Mouse (Mus musculus) limb, embryonic 15.5 days (tissue): Measurements from ENCODE around the gene Lmx1b. TPM values are rescaled to one million over a fixed set of nuclear protein-coding genes. Genes with fewer than 3 reads are reported as not detected.

Experiments used
- ATAC-seq: fragments of 200-750 bp; cut with Nextera tagmentation; 2 replicates; pipeline ENCODE4 v1.8.0; 2017; ENCODE audit warnings: low read depth, moderate TSS enrichment; ENCODE audit not compliant: insufficient number of reproducible peaks, low FRiP score, low TSS enrichment
- H3K27ac ChIP-seq: fragments of 300-500 bp; sonication (generic); 2 replicates; pipeline ENCODE4 v1.5.1; 2015; ENCODE audit warnings: moderate library complexity, mild to moderate bottlenecking, inconsistent platforms
- H3K27me3 ChIP-seq: fragments of 300-500 bp; sonication (generic); 2 replicates; pipeline ENCODE4 v1.6.1; 2015; ENCODE audit warnings: inconsistent platforms
- H3K36me3 ChIP-seq: fragments of 300-500 bp; sonication (generic); 2 replicates; pipeline ENCODE4 v1.6.1; 2015; ENCODE audit warnings: inconsistent platforms
- H3K4me1 ChIP-seq: fragments of 300-500 bp; sonication (generic); 2 replicates; pipeline ENCODE4 v1.6.1; 2015; ENCODE audit warnings: inconsistent platforms
- H3K4me2 ChIP-seq: fragments of 300-500 bp; sonication (generic); 2 replicates; pipeline ENCODE4 v1.6.1; 2015; ENCODE audit warnings: mild to moderate bottlenecking, inconsistent platforms
- H3K4me3 ChIP-seq: fragments of 300-500 bp; sonication (generic); 2 replicates; pipeline ENCODE4 v1.5.1; 2015; ENCODE audit warnings: mild to moderate bottlenecking, inconsistent platforms
- H3K9ac ChIP-seq: fragments of 300-500 bp; sonication (generic); 2 replicates; pipeline ENCODE4 v1.6.1; 2015; ENCODE audit warnings: inconsistent platforms
- H3K9me3 ChIP-seq: fragments of 300-500 bp; sonication (generic); 2 replicates; pipeline ENCODE4 v1.6.1; 2016; ENCODE audit warnings: inconsistent platforms
- WGBS: fragments of 180-500 bp; shearing (Covaris S2); methylation state at CpG from one replicate; pipeline ENCODE4 v1.1.7; 2015; 5-methylcytosine and 5-hydroxymethylcytosine counted together
- polyA plus RNA-seq: library from polyadenylated mRNA; unstranded; fragments of >200 nt; fragmentation: Nextera tagmentation; extraction: Ambion mirVana; gene quantifications from 2 replicates; pipeline ENCODE4 v1.2.1, GENCODE M21; 2015

The Lmx1b gene
- polyA plus RNA-seq, 1 experiment from 2014 or later = 4.1 TPM

DNA sequence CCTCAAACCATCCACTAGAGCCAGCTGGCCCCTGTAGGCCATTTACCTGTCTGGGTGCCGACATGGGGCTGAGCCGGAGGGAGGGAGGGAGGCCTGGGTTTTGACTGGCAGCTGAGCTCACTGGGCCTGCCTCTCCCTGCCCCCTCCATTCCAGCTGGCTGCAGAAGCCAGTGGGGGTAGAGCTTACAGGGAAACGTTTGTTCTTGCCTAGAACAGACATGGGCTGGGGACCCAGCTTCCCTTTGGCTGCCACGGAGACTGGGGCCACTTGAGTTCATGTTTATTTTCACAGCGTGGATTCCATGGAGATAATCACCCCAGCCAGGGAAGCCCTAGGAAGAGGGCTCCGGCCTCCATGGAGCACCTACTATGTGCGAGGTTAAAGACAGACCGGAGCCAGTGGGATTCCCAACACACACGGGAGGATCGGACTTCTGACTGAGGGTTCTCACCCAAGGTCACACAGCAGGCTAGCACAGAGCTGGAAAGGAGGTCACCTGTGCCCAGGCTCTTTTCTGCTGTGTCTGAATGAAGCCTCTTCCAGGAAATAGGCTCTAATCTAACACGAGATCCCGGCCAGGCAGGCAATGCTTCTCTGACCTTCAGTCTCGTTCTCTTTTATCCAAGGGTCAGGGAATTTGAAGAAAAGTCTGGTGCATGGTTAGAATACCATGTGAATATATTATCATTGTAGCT lies 25.2 kb upstream of the Lmx1b start:
- 29% methylated on average over 13 of the region's 13 CpGs for WGBS
- Histone ChIP-seq H3K9ac (no peak overlapping the region), H3K27me3 (peaks cover 7% of the 10 kb centered on the region; the same call in 1 of the 2 replicates), H3K27ac (no peak overlapping the region), H3K4me1 (peaks cover 16% of the 10 kb centered on the region), H3K4me3 (no peak overlapping the region), H3K36me3 (no peaks in the 10 kb centered on the region), H3K4me2 (no peak overlapping the region), H3K9me3 (no peaks in the 10 kb centered on the region)
- ATAC-seq = no peak

DNA sequence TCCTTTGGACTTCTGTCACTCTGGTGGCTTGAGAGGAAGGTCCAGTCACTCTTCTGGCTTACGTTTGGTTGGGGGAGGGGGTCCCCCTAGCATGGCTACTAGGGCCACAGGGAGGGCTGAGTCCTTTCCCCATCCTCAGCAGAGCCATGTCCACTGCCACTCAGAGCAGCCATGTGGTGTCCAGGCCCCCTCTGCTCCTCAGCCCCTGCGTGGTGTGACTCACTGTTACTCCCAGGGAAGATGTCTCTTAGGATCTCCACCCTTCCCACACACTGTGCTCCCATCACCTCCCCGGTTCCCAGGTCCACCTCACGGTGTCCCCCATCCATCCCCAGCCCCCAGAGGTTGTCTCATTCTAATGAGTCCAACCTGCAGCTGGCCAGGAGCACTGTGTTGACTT lies 24.4 kb upstream of the Lmx1b start:
- Histone ChIP-seq H3K27ac (no peak overlapping the region), H3K9me3 (no peaks in the 10 kb centered on the region), H3K4me1 (peaks cover 16% of the 10 kb centered on the region), H3K36me3 (no peaks in the 10 kb centered on the region), H3K4me2 (no peak overlapping the region), H3K9ac (no peak overlapping the region), H3K27me3 (peaks cover 7% of the 10 kb centered on the region; the same call in 1 of the 2 replicates), H3K4me3 (no peak overlapping the region)
- WGBS = 73% methylated on average over 4 of the region's 4 CpGs
- no peak for ATAC-seq

DNA sequence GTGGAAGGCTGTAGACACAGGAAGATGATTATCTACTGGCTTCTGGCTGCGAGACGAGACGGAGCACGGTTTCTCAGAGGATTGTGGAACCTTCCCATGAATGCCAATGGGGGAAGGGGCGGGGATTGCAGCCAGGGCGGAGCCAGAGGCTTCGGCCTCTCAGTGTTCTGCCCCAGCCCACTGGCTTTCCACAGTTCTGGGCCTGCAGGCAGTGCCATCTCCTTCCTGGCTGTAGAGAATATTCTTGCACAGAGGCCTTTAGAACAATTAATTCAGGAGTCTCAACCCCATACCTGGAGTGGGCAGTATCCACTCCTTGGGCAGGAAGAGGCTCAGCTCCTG lies 18.9 kb upstream of the Lmx1b start:
- Histone ChIP-seq H3K9ac (no peak overlapping the region), H3K4me3 (0 out of 2 replicates have a peak overlapping the region, but pooled peaks have one; percentile 20), H3K9me3 (no peaks in the 10 kb centered on the region), H3K4me1 (peaks cover 5% of the 10 kb centered on the region), H3K27me3 (no peaks in the 10 kb centered on the region), H3K4me2 (peak overlapping the region; percentile 35), H3K36me3 (no peaks in the 10 kb centered on the region), H3K27ac (no peak overlapping the region)
- ATAC-seq = no peak
- WGBS = 6% methylated on average over 7 of the region's 7 CpGs

DNA sequence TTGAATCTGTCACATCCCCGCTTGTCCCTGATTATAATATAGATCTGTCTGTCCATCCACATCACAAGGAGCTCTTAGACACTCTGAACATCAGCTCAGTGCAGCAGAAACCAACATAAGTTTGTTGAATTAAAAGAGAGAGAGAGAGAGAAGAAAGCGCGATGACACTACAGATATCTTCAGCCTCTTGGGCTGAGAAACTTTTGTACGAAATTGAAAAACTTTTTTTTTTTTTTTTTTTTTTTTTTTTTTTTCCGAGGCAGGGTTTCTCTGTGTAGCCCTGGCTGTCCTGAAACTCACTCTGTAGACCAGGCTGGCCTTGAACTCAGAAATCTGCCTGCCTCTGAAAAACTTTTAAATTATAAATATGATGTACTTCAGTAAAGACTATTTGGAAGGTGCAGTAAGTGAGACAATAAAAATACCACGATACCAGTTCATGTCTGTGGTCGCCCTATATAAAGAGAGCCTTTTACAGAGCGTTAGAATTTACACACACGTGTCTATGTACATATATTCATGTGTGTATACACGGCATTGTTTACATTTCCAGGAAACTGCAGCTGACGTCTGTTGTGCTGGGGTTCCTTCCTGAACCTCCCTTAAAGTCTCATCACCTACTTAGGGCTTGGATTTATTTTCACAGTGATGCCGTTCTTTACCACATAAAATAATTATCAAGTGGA lies 18.4 kb upstream of the Lmx1b start:
- H3K9me3 ChIP-seq = no peaks in the 10 kb centered on the region
- WGBS = 42% methylated on average over 12 of the region's 12 CpGs
- H3K27me3 ChIP-seq = no peaks in the 10 kb centered on the region
- no peak overlapping the region for H3K27ac ChIP-seq
- ATAC-seq = no peak
- H3K4me3 ChIP-seq = 0 out of 2 replicates have a peak overlapping the region, but pooled peaks have one; percentile 20
- H3K4me2 ChIP-seq = peak overlapping the region; percentile 35
- H3K36me3 ChIP-seq = no peaks in the 10 kb centered on the region
- peaks cover 5% of the 10 kb centered on the region for H3K4me1 ChIP-seq
- no peak overlapping the region for H3K9ac ChIP-seq

DNA sequence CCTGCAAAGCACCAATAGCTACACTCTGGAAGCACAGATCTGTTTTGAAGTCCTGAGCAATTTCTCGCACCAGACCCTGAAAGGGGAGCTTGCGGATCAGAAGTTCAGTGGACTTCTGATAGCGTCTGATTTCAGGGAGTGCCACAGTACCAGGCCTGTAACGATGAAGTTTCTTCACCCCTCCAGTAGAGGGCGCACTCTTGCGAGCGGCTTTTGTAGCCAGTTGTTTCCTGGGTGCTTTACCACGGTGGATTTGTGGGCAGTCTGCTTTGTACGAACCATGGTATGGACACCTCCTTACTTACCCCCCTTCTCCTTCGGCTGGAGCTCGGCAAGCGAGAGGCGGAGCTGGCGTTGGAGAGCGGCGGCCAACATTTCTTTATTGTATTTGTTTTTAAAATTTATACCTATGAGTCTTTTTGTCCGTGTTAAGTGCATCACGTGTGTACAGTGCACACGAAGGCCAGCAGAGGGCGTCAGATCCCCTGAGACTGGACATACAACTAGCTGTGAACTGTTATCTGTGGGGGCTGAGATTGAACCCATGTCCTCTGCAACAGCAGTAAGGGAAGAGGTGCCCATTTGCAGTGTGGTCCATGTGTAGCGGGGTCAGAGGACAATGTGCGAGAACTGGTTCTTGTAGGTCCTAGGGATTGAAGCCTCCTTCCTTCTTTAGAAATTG lies 12.3 kb upstream of the Lmx1b start:
- Histone ChIP-seq H3K4me2 (no peak overlapping the region), H3K27ac (no peak overlapping the region), H3K4me1 (peaks cover 19% of the 10 kb centered on the region), H3K4me3 (no peak overlapping the region), H3K9ac (no peak overlapping the region), H3K9me3 (no peaks in the 10 kb centered on the region), H3K27me3 (peaks cover 4% of the 10 kb centered on the region; the same call in 1 of the 2 replicates), H3K36me3 (no peaks in the 10 kb centered on the region)
- ATAC-seq = no peak
- WGBS = 81% methylated on average over 22 of the region's 22 CpGs

DNA sequence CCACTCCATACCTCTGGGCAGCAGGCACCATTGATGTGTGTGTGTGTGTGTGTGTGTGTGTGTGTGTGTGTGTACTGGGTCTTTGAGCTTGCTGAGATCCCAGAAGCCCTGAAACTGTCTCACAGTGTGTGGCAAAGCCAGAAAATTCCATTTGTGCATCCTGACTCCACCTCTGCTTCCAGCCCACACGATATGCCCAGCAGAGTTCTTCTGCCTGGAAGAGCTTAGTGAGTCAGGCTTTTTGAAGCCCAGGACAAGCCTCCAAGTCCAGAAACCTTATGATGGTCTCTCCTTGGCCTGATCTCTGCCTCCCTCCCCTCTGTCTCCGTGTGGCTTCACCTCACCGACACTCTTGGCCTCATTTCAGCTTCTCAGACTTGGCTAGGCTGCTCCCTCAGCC lies 9.1 kb upstream of the Lmx1b start:
- H3K27ac ChIP-seq = peak overlapping the region; percentile 28; the same call in 1 of the 2 replicates
- ATAC-seq = no peak
- 12% methylated on average over 3 of the region's 3 CpGs for WGBS
- peaks cover 43% of the 10 kb centered on the region for H3K4me1 ChIP-seq
- no peaks in the 10 kb centered on the region for H3K9me3 ChIP-seq
- H3K9ac ChIP-seq = no peak overlapping the region
- no peaks in the 10 kb centered on the region for H3K36me3 ChIP-seq
- H3K4me2 ChIP-seq = no peak overlapping the region
- no peak overlapping the region for H3K4me3 ChIP-seq
- peaks cover 34% of the 10 kb centered on the region for H3K27me3 ChIP-seq

DNA sequence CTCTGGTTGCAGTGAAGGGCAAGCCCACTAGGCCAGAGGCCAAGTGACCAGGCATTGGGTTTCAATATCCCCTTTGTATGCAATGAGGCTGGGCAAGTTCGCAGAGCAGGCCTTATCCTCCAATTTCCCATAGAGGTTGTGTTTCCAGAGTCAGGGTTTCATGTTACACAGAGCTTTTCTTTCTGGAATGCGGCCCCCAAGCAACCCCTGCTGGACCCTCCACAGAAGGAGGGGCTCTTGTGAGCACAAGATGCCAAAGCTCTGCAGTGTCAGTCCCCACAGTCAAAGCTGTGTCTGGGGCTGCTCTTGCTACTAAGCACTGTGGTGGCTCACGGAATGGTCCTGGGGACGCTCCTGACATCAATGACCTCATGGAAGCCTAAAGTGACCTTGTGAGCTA lies 8.6 kb upstream of the Lmx1b start:
- Histone ChIP-seq H3K4me2 (0 out of 2 replicates have a peak overlapping the region, but pooled peaks have one; percentile 2), H3K27ac (peak overlapping the region; percentile 28; the same call in 1 of the 2 replicates), H3K9me3 (no peaks in the 10 kb centered on the region), H3K36me3 (no peaks in the 10 kb centered on the region), H3K4me3 (no peak overlapping the region), H3K27me3 (peaks cover 39% of the 10 kb centered on the region), H3K9ac (no peak overlapping the region), H3K4me1 (peaks cover 47% of the 10 kb centered on the region)
- no peak; the same call in 1 of the 2 replicates for ATAC-seq
- 26% methylated on average over 4 of the region's 4 CpGs for WGBS

DNA sequence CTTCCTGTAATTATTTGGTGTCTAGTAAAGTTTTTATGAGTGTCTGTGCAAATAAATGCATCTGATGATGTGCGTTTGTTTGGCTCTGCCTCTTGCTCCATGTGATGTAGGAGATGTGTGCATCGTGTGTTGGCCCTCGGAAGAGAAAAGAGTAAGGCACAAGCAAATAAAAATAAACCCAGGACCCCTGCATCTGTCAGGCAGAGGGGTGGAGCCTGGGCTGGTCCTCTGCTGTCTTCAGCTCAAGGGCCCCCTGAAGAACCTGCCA lies 5.9 kb upstream of the Lmx1b start:
- Histone ChIP-seq H3K4me2 (0 out of 2 replicates have a peak overlapping the region, but pooled peaks have one; percentile 72), H3K9me3 (no peaks in the 10 kb centered on the region), H3K27me3 (peaks cover 65% of the 10 kb centered on the region), H3K4me3 (peak overlapping the region; percentile 55; the same call in 1 of the 2 replicates), H3K36me3 (no peaks in the 10 kb centered on the region), H3K9ac (no peak overlapping the region), H3K4me1 (peaks cover 68% of the 10 kb centered on the region), H3K27ac (0 out of 2 replicates have a peak overlapping the region, but pooled peaks have one; percentile 73)
- no peak for ATAC-seq
- WGBS = 14% methylated on average over 3 of the region's 3 CpGs

DNA sequence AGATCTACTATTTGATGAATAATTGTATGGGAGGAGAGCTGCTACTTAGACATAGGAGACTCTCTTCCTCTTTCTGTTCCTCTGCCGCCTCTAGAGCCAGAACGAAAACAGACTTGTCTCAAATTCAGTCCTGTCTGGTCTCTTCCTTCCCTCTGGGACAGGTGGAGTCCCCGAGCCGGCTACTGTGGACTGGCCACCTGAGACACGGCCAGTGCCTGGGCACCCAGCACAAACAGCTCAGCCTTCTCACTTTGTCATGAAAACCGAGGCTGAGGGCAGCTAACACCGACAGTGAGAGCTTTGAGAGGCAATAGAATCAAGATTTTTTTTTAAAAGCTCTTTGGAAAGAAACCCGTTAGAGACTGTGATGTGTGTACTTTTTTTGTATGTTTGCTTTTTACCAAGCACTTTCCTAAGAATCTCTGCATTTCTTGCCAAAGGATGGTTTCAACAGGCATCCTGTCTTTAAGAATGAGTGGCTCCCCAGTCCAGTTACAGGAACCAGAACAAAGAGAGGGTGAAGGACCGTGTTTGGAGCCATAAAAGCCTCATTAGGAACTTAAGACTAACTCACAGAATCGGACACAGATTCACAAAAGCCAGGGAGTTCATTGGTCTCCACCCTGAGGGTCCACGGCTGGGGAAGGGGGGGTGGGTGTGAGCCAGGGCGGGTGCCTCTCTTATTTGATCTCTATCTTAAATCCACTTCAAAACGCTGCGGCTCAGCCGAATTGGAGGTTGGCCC lies 5.4 kb upstream of the Lmx1b start:
- WGBS = 8% methylated on average over 15 of the region's 15 CpGs
- Histone ChIP-seq H3K4me3 (peak overlapping the region; percentile 55), H3K4me2 (peak overlapping the region; percentile 72; the same call in 1 of the 2 replicates), H3K36me3 (no peaks in the 10 kb centered on the region), H3K27me3 (peaks cover 70% of the 10 kb centered on the region), H3K27ac (peak overlapping the region; percentile 73), H3K9ac (peak overlapping the region; percentile 23; the same call in 1 of the 2 replicates), H3K9me3 (no peaks in the 10 kb centered on the region), H3K4me1 (peaks cover 72% of the 10 kb centered on the region)
- ATAC-seq = no peak

DNA sequence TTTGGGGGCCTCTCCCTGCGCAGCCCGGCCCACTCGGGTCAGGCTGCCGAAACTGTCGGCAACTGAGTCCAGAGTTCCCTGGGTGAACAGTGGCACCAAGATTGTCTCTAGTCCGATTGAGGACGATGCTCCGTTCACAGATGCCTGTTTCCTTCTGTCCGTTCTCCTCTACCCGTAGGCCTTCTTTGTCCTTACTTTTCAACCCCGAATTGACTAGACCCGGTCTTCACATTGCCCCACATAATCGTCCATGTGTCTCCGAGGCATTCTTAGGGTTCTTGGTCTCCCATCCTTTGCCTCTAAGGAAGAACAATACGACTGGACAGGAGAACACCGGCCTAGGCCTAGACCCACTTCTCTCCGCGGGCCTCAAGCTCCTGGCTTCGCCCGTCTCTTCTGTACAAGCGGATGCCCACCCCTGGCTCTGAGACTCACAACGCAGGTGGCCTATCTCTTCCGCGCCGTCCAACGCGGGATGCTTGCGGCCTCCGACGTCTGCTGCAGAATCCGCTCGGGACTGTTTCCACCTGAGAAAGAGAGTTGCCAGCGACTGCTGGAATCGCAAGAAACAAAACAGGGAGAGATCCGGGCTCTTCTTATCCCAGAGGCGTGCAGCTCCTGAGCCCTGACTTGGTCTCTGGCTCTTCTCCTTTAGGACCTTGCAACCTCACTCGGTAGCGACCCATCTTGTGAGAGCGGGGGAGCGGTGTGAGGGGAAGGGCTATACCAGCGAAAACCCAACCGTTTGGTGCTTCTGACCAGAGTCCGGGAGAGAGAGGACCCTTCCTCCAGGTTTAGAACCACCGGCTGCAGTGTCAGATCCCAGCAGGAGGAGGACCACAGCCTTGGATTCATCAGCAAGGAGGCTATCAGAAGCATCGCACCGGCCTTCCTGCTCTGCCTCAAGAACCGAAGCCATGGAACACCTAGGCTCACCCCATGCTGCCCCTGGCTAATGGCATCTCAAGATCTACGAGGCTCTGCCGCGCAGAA lies 3.7 kb upstream of the Lmx1b start:
- H3K4me1 ChIP-seq = peaks cover 80% of the 10 kb centered on the region
- H3K4me3 ChIP-seq = peak overlapping the region; percentile 55
- peaks cover 87% of the 10 kb centered on the region for H3K27me3 ChIP-seq
- ATAC-seq = no peak
- no peaks in the 10 kb centered on the region for H3K36me3 ChIP-seq
- 0 out of 2 replicates have a peak overlapping the region, but pooled peaks have one; percentile 14 for H3K9ac ChIP-seq
- H3K9me3 ChIP-seq = no peaks in the 10 kb centered on the region
- H3K27ac ChIP-seq = no peak overlapping the region
- peak overlapping the region; percentile 72 for H3K4me2 ChIP-seq
- 21% methylated on average over 50 of the region's 50 CpGs for WGBS
